Mouse (Mus musculus): ENCODE measurements around the gene Hacl1.

GRCm38 (mm10) chr14:31655406-31655805 is 14.3 kb upstream of the Hacl1 start:
- TF ChIP-seq POLR2A (IDR thresholded peaks at IDR 0.05; ENCODE audit: low read depth, low read length) (no peak), CTCF (IDR thresholded peaks at IDR 0.05; ENCODE audit: extremely low read depth, insufficient read length, insufficient replicate concordance, low read depth, low read length) (no peak)

Data from small intestine, adult 2 months (tissue).